Mouse (Mus musculus) gastrocnemius, adult 2 months (tissue): ENCODE results near the gene Svop. TPM values are rescaled to one million over a fixed set of nuclear protein-coding genes. Genes with fewer than 3 reads are reported as not detected.

Experiments
- DNase-seq: peaks from one replicate; pipeline ENCODE4 v3.0.0; 2022
- H3K27ac ChIP-seq: fragments of 200-600 bp; 2 replicates; pipeline ENCODE4 v1.8.1; 2022; ENCODE audit warnings: mild to moderate bottlenecking
- H3K4me3 ChIP-seq: fragments of 200-600 bp; 2 replicates; pipeline ENCODE4 v1.8.1; 2022; ENCODE audit warnings: mild to moderate bottlenecking, moderate library complexity
- CTCF ChIP-seq: fragments of 200-600 bp; IDR thresholded peaks from 2 replicates; pipeline ENCODE4 v1.8.1; 2022; ENCODE audit warnings: antibody characterized with exemption, mild to moderate bottlenecking, moderate library complexity
- intact Hi-C: fragments of 180-260 bp; cut with DNase I; formaldehyde crosslinking; loops from one replicate; pipeline ENCODE4 v1.15.1; 2025
- total RNA-seq, 2 experiments: library from RNA; stranded (reverse); gene quantifications; 2 replicates each; pipeline ENCODE4 v1.2.3; 2021

Gene Svop
- total RNA-seq, 2 experiments from 2014 or later: not detected

- no peak for DNase-seq
- H3K27ac ChIP-seq: no peak overlapping the region
- H3K4me3 ChIP-seq: peak overlapping the region; percentile 94
- intact Hi-C loops: loop anchor here (5.0 kb wide), 2 partner anchors 43 to 77 kb away; no protein-coding TSS in a partner anchor
- TF ChIP-seq CTCF: no peak
These were observed 38.3 kb upstream of the Svop start for GRCm38 (mm10) chr5:114129550-114130210.

GRCm38 (mm10) chr5:114127374-114128349, 36.3 kb upstream of the Svop start, which contains the start of gene Alkbh2:
Gene Alkbh2, minus strand, starts transcription at chr5:114128218.
- no peak; the same call in 1 of the 2 replicates for TF ChIP-seq CTCF
- Histone ChIP-seq H3K27ac (peak within 1 kb of the TSS; percentile 86), H3K4me3 (peak within 1 kb of the TSS; percentile 82)
- intact Hi-C loops: loop anchor here (5.0 kb wide), 1 partner anchor 75 kb away; no protein-coding TSS in a partner anchor
- DNase-seq: peak; percentile 86

GRCm38 (mm10) chr5:114126499-114127244, 35.3 kb upstream of the Svop start:
- TF ChIP-seq CTCF: no peak
- intact Hi-C loops: loop anchor here (5.0 kb wide), 1 partner anchor 74 kb away; no protein-coding TSS in a partner anchor
- DNase-seq: no peak
- H3K27ac ChIP-seq: peak overlapping the region; percentile 86
- H3K4me3 ChIP-seq: peak overlapping the region; percentile 82

- H3K4me3 ChIP-seq: no peak overlapping the region
- H3K27ac ChIP-seq: no peak overlapping the region
- no peak for TF ChIP-seq CTCF
- intact Hi-C loops: loop anchor here (5.0 kb wide), 1 partner anchor 74 kb away; no protein-coding TSS in a partner anchor
- no peak for DNase-seq
These were observed 34.6 kb upstream of the Svop start for GRCm38 (mm10) chr5:114126008-114126407.

GRCm38 (mm10) chr5:114119806-114120205, 28.4 kb upstream of the Svop start:
- no peak for DNase-seq
- H3K27ac ChIP-seq: no peak overlapping the region
- intact Hi-C loops: no loop called here

GRCm38 (mm10) chr5:114116586-114116985, 25.2 kb upstream of the Svop start:
- Histone ChIP-seq H3K4me3 (no peak overlapping the region), H3K27ac (no peak overlapping the region)
- no peak for TF ChIP-seq CTCF
- DNase-seq: no peak
- intact Hi-C loops: no loop called here

More at GRCm38 (mm10) chr5:114119806-114120205, 28.4 kb upstream of the Svop start:
- no peak overlapping the region for H3K4me3 ChIP-seq
- no peak for TF ChIP-seq CTCF

GRCm38 (mm10) chr5:114115030-114115429, 23.7 kb upstream of the Svop start:
- intact Hi-C loops: no loop called here
- no peak for TF ChIP-seq CTCF

GRCm38 (mm10) chr5:114113334-114113733, 22.0 kb upstream of the Svop start:
- Histone ChIP-seq H3K27ac (no peak overlapping the region), H3K4me3 (no peak overlapping the region)
- DNase-seq: no peak
- intact Hi-C loops: no loop called here
- TF ChIP-seq CTCF: no peak

More at GRCm38 (mm10) chr5:114115030-114115429, 23.7 kb upstream of the Svop start:
- no peak overlapping the region for H3K4me3 ChIP-seq
- no peak for DNase-seq
- H3K27ac ChIP-seq: no peak overlapping the region

GRCm38 (mm10) chr5:114106391-114106935, 15.1 kb upstream of the Svop start:
- no peak for TF ChIP-seq CTCF
- DNase-seq: no peak
- intact Hi-C loops: no loop called here
- Histone ChIP-seq H3K4me3 (no peak overlapping the region), H3K27ac (no peak overlapping the region)

GRCm38 (mm10) chr5:114102807-114103206, 11.4 kb upstream of the Svop start:
- no peak overlapping the region for H3K4me3 ChIP-seq
- no peak for TF ChIP-seq CTCF
- no peak for DNase-seq
- intact Hi-C loops: no loop called here
- H3K27ac ChIP-seq: no peak overlapping the region

GRCm38 (mm10) chr5:114101873-114102272, 10.5 kb upstream of the Svop start:
- no peak overlapping the region for H3K4me3 ChIP-seq
- no peak for DNase-seq
- no peak for TF ChIP-seq CTCF
- intact Hi-C loops: no loop called here
- no peak overlapping the region for H3K27ac ChIP-seq
